Mouse (Mus musculus) WW6 (cell line): ENCODE data around the gene Kctd8.
A peak's percentile ranks its signal among the peaks of the same experiment; 100 is the strongest.
"Not testable (repeated sequence)": the region's sequence is repeated elsewhere in the genome, so short reads cannot be mapped to it uniquely, and the experiment has no call there.

Source experiments
- DNase-seq: peaks from one replicate; pipeline ENCODE4 v3.0.0-alpha.2; 2013; ENCODE audit warnings: low read depth, low spot score

The Kctd8 gene

DNA sequence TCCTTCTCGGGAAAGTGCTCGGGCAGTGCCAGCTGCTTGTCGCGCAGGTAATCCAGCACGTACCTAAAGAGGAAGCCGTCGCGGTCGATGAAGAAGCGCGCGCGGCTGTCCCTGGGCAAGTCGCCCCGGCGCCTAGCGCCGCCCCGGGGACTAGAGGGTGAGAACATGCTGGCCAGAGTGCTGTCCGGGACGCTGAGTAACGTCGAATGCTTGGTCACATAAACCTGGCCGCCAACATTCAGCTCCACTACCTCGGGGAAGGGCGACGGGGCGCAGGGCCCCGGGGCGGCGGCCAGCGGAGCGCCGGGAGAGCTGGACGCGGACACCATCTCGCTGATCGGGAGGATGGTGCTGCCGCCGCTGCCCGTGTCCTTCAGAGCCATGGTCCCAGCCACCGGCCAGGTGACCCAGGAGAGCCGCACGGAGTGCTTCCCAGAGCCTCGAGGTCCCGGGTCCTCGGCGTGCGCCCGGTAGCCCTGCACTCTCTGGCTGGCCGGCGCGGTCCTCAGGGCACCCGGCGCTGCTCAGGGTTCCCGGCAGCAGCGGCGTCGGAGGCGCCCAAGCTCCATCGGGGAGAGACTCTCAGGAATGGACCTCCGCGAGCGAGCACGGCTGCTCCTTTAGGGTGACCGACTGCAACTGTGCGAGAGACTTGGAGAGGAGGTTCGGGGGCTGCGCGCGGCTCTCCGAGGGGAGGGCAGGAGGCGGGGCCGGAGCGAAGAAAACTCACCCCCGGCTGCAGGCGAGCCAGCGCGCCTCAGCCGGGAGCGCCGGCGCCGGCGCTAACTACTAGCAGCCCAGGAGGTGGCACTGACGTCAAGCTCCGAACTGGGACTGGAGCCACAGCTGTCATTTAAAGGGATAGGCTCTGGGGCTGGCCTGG lies at the start of gene Kctd8:
Gene Kctd8, minus strand, starts transcription at position 761 of the 883 bp plus-strand sequence.
- DNase-seq: peak; percentile 60

DNA sequence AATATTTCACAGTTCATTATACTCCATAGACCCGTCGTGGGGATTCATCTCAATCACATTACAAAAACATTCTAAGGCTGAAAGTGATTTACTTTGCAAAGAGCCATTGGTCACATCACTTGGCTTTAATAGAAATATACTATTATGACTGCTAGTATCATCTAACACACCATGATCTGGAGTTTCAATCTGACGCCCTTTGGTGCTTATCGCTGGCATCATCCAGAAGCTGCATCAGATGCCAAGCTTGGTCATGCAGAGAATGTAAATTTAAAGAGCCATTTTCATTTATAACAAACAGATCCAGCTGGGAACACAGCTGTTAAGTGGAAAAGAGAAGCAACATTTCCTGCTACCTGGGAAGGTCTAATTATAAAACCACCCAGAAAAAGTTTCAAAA lies 37.6 kb upstream of the Kctd8 start:
- no peak for DNase-seq

DNA sequence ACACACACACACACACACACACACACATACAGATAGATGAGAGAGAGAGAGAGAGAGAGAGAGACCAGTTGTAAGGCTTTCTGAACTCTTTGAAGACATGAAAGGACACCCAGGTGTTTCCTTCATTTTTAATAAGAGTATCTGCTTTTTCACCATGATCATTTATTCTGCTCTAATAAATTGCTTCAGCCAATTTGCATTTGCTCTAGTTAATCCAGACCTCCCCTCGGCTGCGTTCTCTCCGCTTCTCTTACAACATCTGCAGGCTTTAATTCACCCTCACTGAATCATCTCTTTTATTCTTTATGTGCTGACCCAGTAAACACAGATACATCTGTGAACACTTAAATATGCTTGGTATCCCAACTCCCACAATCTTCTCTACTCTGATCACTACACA lies 9.1 kb upstream of the Kctd8 start:
- no peak for DNase-seq

DNA sequence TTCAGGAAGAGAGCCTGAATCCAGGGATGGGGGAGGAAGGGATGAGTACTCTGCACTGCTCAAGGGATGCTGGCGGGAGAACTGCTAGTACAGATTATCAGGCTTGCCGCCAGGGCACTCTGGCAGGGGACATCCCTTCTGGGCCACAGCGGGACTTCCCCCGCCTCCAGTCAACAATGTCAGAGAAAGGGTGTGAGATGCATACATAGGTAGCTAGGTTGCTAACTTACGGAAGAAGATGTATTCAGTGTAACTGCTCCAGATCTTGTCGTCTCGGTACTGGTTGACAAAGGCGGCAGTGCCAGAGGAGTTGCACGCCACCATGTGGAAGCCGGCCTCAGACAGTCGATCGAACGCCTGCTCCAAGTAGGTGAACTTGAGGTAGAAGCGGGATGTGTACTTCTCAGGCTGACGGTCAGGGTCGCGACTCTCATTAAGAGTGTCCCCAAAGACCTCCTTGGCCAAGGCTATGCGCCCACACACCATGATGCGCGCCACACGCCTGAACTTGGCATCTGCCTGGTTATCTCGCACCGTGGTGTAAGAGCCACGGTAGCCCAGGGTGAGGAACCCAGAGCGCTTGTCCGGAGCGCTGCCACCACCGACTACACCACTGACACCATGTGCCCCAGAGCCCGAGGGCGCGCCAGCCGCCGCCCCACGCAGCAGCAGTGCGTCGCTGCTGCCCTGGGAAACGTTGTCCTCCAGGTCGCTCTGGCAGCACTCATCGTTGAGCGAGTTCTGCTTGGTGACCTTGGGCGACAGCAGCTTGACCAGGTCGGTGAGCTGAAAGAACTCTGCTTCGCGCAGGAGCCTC lies 1.2 kb downstream of the Kctd8 start:
- peak; percentile 47 for DNase-seq

DNA sequence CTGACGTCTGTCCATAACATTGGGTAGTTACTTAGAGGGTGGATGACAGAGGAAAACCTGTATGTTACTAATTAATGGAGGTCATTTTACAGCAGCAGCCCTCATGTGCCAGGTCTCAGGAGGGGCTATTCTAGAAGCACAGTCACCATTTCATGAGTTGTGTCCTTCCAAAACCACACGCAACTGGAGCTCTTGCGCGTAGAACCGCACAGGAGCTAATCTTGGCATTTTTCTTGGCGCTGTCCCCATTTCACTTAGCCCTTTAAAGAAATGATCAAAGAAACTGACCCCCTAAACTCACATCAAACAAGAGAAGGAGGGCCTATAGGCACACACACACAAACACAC lies 1.9 kb downstream of the Kctd8 start:
- no peak for DNase-seq

DNA sequence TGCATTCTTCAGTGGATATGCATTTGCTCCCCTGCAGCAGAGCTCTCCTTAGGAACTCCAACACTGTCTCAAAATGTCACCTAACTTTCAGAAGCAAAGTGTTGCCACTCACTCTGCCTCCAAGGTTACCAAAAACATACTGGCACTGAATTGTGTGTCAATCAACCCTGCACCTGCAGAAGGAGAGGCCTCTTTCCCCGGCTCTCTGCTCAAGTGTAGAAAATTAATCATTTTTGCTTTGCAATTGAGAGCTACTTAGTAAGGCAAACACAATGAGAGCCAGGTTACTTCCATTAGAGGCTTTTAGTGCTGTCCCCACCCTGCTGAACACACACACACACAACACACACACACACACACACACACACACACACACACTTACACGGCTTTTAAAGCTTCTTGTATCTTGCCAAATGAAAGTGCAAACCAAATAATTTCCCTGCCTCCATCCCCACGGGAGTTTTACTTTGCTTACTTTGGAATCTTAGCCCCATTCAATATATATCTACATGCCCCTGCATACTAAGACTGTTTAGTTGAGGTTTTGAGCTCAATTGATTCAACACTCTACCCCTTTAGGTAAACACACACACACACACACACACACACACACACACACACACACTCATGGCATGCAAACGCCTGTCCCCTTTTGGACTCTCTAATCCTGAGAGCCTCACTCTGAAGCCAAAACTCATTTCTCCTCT lies 2.4 kb downstream of the Kctd8 start:
- DNase-seq: no peak

DNA sequence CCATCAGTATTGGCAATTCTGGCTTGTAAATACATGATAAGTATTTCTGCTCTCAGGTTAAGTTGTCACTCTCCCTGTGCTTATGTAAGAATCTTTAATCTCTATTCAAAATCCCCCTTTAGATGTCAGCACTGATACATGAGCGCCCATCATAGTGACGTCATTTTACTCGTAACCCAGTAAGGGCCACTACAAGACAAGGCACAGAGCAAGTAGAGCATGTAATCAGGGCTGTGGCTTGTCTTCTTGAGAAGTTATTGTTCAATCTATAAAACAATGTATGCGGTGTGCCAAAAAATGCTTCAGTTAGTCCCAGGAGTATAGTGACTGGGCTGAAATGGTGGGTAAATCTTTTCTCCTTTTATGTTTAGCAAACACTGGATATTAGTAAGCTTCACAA lies 13.9 kb downstream of the Kctd8 start:
- DNase-seq: no peak

DNA sequence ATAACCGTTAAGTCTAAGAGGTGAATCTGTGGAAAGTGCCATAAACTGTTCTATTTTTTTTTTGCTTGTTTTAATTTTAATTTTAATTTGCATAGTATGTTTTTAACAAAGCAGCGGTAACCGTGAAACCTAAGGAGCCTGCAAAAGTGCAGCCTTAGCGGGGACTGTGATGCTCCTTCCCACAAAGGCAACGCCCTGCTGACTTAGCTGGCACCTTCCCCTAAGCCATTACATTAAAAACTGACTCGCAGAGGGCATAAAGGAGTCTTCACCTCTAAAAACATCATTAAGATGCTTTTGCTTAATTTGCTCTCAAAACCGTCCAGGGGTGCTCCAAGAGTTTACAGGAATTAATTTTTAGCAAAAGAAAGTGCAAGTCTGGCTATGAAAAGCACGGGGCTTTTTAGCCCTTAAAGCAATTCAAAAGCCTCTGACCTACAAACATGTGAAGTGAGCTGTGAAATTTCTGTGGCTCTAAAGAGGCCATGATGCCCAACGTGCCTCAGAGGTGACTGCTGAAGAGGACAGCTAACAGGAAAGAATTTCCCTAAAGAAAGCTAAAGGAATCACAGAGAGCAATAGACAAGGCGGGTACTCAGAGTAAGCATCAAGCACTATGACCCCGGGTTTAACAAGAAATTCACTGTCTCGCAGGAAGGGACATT lies 16.8 kb downstream of the Kctd8 start:
- no peak for DNase-seq

DNA sequence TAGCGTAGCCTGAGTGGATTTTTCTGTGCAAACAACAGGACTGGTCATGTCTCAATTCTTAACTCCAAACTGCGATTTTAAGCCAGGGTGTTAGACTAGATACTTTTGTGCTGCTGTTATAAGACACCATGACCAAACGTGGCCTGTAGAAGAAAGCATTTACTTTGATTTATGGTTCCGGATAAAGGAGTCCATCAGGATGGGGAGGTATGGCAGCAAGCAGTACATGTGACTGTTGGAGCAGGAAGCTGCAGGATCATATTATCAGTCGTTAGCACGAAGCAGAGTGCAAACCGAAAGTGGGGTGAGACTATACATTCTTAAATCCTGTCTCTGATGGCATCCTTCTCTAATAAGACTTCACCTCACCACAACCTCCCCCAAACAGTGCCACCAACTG lies 28.9 kb downstream of the Kctd8 start:
- no peak for DNase-seq

DNA sequence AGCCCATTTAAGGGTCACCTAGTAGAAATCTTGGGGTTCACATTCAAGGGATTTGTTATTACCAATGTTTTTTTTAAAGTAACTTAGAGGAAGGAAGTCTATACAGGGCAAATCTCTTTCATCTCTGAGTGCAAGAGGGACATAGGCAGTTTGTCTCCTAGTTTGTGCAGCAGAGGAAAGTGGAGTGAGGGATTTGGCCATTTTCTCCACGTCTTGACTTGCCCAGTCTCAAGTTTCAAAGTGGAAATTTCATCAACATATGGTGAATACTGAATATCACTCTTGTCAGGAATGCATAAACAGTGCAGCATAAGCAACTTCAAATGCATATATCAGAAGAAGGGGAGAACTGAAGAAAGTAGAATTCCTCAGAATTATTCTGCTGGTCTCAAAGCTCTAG lies 39.8 kb downstream of the Kctd8 start:
- no peak for DNase-seq

DNA sequence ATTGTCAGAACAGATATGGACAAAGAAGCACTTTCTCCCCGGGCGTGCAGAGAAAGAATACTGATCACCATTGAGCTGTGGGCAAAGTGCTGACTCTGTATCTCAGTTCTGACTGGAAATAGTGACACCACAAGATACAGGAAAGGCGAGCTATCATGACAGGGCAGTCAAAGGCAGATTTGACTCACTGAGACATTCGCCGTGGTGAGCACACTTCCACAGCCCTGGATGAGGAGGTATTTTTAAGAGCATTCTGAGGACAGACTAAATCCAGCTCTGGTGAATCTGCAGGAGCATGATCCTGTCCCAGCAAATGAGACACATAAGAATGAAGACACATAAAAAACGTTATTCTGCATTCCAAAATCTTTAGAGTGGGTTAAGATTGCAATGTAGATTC lies 49.1 kb downstream of the Kctd8 start:
- DNase-seq: no peak

DNA sequence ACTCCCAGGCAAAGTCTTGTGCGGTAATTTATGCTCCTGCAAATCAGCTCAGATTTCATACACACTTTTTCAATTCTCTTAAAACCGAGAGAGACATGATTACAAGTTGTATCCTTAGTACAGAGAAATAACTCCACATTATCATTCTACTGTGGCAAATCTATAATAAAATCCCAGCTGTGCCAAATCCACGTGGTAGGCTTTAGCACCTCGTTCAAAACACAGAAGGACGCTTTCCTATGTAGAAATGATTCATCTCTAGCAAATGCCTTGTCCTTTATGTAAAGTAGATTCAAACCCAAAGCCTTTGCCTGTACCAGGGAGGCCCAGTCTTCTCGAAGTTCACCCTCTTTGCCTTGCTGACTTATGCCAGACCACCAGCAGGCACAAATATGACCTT lies 57.1 kb downstream of the Kctd8 start:
- no peak for DNase-seq

DNA sequence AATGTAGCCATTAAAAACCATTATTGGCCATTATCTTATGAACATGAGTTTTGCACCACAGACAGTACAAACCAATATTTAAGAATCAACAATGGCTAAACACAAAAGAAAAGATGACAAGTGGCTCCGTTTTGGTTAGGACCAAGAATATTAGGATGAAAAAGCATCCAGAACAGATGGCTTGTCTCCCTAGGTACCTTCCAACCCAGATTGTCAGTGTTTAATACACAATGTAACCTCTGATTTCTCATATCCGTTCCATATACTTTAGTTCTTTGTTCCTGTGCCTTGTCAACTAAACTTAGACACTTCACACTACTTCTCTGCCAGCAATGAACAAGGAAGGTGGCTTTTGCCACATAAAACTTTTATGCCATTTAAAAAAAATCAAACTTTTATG lies 89.1 kb downstream of the Kctd8 start:
- no peak for DNase-seq

DNA sequence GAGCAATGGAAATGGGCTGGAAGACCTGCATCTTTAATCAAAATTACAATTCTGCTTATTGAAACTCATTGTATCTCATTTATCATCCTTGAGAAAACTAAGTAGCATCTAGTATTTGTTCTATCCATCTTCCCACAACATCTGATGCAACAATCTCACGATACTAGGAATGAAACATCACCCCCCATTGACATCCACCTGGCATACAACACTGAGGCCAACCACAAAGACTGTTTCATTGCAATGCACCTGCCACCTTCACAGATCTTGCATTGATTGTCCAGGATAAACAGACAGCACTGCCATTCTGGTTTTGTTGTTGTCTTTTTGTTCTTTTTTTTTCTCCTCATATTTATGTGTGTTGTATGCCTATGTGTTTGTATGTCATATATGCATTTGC lies 99.5 kb downstream of the Kctd8 start:
- no peak for DNase-seq

DNA sequence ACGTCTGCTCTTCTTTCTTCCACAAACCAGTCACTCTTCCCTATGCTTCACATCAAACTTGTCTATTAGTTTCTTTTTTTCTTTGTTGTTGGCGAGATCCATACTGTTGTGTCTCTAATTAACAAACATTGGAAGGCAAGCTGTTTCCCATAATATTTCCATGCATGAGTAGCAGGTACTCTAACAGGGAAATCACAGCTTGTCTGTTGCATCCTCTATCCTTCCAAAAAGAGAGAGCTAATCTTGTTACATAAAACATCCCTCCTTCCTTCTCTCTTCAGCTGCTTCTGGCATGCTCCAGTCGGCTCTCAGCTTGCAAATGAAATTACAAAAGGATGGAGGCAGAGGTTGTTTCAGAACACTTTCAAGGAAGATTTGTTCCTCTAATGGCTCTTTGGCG lies 107.9 kb downstream of the Kctd8 start:
- DNase-seq: no peak

DNA sequence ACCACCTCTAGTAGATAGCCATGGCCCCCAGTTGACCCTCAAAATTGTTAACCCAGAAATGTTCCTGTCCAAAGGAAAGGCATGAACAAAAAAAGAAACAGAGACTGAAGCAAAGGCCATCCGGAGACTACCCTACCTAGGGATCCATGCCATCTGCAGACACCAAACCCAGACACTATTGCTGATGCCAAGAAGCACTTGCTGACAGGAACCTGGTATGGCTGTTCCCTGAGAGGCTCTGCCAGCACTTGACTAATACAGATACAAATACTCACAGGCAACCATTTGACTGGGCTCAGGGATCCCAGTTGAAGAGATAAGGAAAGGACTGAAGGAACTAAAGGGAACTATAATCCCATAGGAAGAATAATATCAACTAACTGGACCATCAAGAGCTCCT lies 109.8 kb downstream of the Kctd8 start:
- DNase-seq: not testable (repeated sequence)

DNA sequence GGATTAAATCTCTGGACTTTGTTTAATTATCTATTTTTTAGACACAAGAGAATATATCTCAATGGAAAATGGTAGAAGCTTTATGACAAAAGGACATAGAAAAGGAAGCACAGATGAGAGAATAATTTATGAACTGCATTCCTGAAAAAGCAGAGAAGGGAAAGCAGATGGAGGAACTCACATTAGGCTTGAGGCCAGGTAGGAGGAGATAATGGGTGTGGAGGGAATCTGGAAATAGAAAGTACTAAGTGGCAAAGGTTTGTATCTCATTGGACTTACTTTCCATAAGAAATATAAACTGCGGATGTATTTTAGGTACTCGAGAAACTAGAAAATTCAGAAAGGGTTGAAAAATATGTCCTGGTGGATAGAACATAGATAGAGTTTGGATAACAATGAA lies 114.3 kb downstream of the Kctd8 start:
- no peak for DNase-seq

DNA sequence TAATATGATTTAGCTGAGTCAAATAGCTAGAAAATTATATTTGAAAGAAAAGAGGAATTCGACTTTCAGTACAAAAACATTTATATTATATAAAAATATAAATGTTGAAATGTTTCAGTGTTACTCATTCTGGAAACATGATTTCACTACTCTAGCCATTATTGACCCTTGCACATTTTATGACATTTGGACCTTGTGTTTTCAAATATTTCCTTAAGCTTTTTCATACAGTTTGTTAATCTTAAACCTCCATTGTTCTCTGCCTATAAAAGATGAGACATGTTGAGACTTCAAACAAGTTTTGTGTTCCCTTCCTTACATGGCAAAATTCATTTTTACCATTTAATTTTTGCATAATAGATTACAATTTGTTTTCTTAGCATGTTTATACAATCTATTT lies 118.9 kb downstream of the Kctd8 start:
- DNase-seq: no peak

DNA sequence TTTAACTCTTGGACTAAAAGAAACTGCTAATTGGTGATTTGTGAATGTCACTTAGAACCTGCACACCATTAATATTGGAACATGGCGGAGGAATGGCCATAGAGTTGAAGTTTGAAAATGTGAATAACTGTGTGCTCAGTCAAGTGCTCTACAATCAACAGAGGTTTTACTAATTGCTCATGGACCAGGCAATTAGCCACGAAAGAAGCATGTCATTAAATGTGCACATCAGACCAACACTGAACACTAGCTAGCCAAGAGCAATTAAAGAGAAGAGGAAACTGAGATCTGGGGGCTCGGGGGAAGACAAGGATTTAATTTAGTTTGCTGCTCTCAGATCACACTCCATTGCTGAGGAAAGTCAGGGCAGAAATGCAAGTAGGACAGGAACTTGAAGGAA lies 126.3 kb downstream of the Kctd8 start:
- DNase-seq: no peak

DNA sequence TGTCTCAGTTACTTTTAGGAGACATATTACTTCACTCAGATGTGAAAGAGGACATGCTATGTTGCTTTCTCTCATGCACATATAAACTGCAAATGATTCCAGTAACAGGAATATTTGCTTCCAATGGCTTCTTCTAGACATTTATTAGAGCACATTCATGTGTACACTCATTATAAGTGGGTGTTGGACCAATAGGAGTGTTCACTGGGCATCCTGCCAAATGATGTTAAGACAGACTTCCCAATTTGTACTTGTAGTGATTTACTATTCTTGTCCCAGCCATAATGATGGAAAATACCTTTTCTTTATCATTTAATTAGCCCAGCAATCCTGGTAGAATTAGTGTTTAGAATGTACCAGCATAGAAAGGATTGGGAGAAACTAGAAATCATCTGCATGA lies 132.1 kb downstream of the Kctd8 start:
- DNase-seq: no peak

DNA sequence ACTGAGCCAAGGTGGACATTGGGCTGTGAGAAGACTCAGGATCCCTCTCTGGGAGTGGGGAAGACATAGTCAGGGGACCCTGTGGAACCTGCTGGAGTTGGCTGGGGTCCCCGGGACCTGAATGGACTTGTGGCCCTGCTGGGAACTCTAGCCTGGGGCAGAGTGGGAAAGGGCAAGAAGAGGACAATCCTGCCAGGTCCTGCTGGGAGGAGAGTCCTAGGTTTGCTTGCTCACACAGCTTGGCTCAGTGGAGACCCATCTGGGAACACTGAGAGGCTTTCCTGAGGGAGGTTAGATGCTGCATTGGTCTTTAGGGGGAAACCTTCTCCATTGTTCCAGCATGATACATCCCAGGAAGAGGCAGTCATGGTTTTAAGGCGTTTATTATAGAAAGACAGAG lies 133.8 kb downstream of the Kctd8 start:
- no peak for DNase-seq
